Mouse (Mus musculus): ENCODE measurements at regions not wholly inside any gene's neighbourhood (a gene's known extent, or its start where the extent isn't known, plus 50 kb on each side); places are given as distances from the start of the nearest gene placed in this dataset.

GRCm38 (mm10) chr13:83872887-83873286 lies 349.2 kb upstream of the Tmem161b start:
- DNase-seq (ENCODE audit: low read depth, low spot score): no peak

GRCm38 (mm10) chr13:83879561-83879960 lies 342.5 kb upstream of the Tmem161b start:
- DNase-seq (ENCODE audit: low read depth, low spot score): no peak

GRCm38 (mm10) chr13:83880305-83880704 lies 341.8 kb upstream of the Tmem161b start:
- no peak for DNase-seq (ENCODE audit: low read depth, low spot score)

- DNase-seq (ENCODE audit: low read depth, low spot score): no peak
These were observed 341.3 kb upstream of the Tmem161b start for GRCm38 (mm10) chr13:83880772-83881171.

- DNase-seq (ENCODE audit: low read depth, low spot score): no peak
These were observed 339.3 kb upstream of the Tmem161b start for GRCm38 (mm10) chr13:83882839-83883238.

- DNase-seq (ENCODE audit: low read depth, low spot score): no peak
These were observed 338.3 kb upstream of the Tmem161b start for GRCm38 (mm10) chr13:83883821-83884220.

GRCm38 (mm10) chr13:83884226-83884625 lies 337.9 kb upstream of the Tmem161b start:
- no peak for DNase-seq (ENCODE audit: low read depth, low spot score)

GRCm38 (mm10) chr13:83884766-83885543 lies 337.1 kb upstream of the Tmem161b start:
- no peak for DNase-seq (ENCODE audit: low read depth, low spot score)

- no peak for DNase-seq (ENCODE audit: low read depth, low spot score)
These were observed 336.4 kb upstream of the Tmem161b start for GRCm38 (mm10) chr13:83885729-83886128.

- no peak for DNase-seq (ENCODE audit: low read depth, low spot score)
These were observed 307.4 kb upstream of the Tmem161b start for GRCm38 (mm10) chr13:83914697-83915096.

GRCm38 (mm10) chr13:83932761-83933160 lies 289.3 kb upstream of the Tmem161b start:
- DNase-seq (ENCODE audit: low read depth, low spot score): no peak

GRCm38 (mm10) chr13:83946495-83946894 lies 275.6 kb upstream of the Tmem161b start:
- no peak for DNase-seq (ENCODE audit: low read depth, low spot score)

- no peak for DNase-seq (ENCODE audit: low read depth, low spot score)
These were observed 270.9 kb upstream of the Tmem161b start for GRCm38 (mm10) chr13:83951163-83951562.

GRCm38 (mm10) chr13:83951808-83952207 lies 270.3 kb upstream of the Tmem161b start:
- DNase-seq (ENCODE audit: low read depth, low spot score): no peak

- no peak for DNase-seq (ENCODE audit: low read depth, low spot score)
These were observed 269.7 kb upstream of the Tmem161b start for GRCm38 (mm10) chr13:83952353-83952752.

- DNase-seq (ENCODE audit: low read depth, low spot score): no peak
These were observed 269.2 kb upstream of the Tmem161b start for GRCm38 (mm10) chr13:83952862-83953261.

GRCm38 (mm10) chr13:83955701-83956100 lies 266.4 kb upstream of the Tmem161b start:
- no peak for DNase-seq (ENCODE audit: low read depth, low spot score)

- DNase-seq (ENCODE audit: low read depth, low spot score): no peak
These were observed 243.6 kb upstream of the Tmem161b start for GRCm38 (mm10) chr13:83978541-83978940.

GRCm38 (mm10) chr13:83979535-83979934 lies 242.6 kb upstream of the Tmem161b start:
- no peak for DNase-seq (ENCODE audit: low read depth, low spot score)

- DNase-seq (ENCODE audit: low read depth, low spot score): no peak
These were observed 237.3 kb upstream of the Tmem161b start for GRCm38 (mm10) chr13:83984651-83985331.

GRCm38 (mm10) chr13:83987746-83988423 lies 234.2 kb upstream of the Tmem161b start:
- DNase-seq (ENCODE audit: low read depth, low spot score): peak; percentile 27

- DNase-seq (ENCODE audit: low read depth, low spot score): no peak
These were observed 233.6 kb upstream of the Tmem161b start for GRCm38 (mm10) chr13:83988517-83988916.
